8 mouse cellular contexts compared by ENCODE assay signal in the genomic region with DNA sequence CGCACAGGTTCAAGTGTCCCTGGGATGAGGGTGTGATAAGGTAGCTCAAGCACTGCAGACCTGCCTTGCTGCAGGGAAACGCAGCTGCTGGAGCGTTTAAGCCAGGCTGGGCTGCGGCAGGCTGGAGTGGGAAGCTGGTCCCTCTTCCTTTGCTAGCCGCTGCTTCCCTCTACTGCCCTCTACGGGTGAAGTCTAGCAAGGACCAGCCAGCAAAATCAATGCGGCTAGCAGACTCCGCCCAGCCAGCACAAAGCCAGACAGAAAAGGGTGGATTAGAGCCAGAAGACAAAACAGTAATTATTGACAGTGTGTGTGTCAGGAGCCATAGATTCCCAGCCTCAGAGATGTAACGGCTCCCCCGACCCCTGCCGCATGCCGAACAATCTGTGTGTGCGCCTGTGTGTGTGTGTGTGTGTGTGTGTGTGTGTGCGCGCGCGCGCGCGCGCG.
A peak's percentile ranks its signal among the peaks of the same experiment; 100 is the strongest.
DNase-seq lines count a peak whose midpoint lies in the region; ATAC-seq and TF ChIP-seq lines count a peak whose summit lies in the region.

No protein-coding gene starts in this region.

- DNase-seq in B cell, adult 2 months = peak; percentile 63 to 73
- peak; percentile 93 for DNase-seq in brain, adult 2 months (ENCODE audit: low read depth, low spot score)
- DNase-seq in kidney, postnatal 0 days (ENCODE audit: low spot score) = peak; percentile 85
- peak; percentile 50 for DNase-seq in liver, embryonic 11.5 days (ENCODE audit: low spot score)
- peak; percentile 42 to 55 for DNase-seq in natural killer cell, adult 2 months (ENCODE audit: low spot score in 2 of 2)

- H3K36me3 ChIP-seq in erythroblast, embryonic 14.5 days (ENCODE audit: control insufficient read depth) = no peaks in the 10 kb centered on the region
- no peaks in the 10 kb centered on the region for H3K36me3 ChIP-seq in heart, embryonic 13.5 days
- H3K36me3 ChIP-seq in kidney, postnatal 0 days (ENCODE audit: insufficient read depth, low read length) = no peaks in the 10 kb centered on the region
- H3K36me3 ChIP-seq in liver, embryonic 11.5 days (ENCODE audit: control insufficient read depth, insufficient read depth, low read length) = no peaks in the 10 kb centered on the region
- H3K36me3 ChIP-seq in stomach, embryonic 14.5 days (ENCODE audit: control insufficient read depth, insufficient read depth, low read length) = no peaks in the 10 kb centered on the region

- H3K9ac ChIP-seq in heart, embryonic 13.5 days = peak overlapping the region; percentile 72
- H3K9ac ChIP-seq in kidney, postnatal 0 days (ENCODE audit: low read depth, low read length) = peak overlapping the region; percentile 13; the same call in 1 of the 2 replicates
- no peak overlapping the region for H3K9ac ChIP-seq in liver, embryonic 11.5 days (ENCODE audit: low read depth, low read length)
- no peak overlapping the region for H3K9ac ChIP-seq in stomach, embryonic 14.5 days (replicated peaks; ENCODE audit: low read depth, low read length)

- H3K9me3 ChIP-seq in erythroblast, embryonic 14.5 days (ENCODE audit: control insufficient read depth, low read length) = no peaks in the 10 kb centered on the region
- H3K9me3 ChIP-seq in heart, embryonic 13.5 days = no peaks in the 10 kb centered on the region
- H3K9me3 ChIP-seq in kidney, postnatal 0 days (replicated peaks; ENCODE audit: low read length) = no peaks in the 10 kb centered on the region
- H3K9me3 ChIP-seq in liver, embryonic 11.5 days (ENCODE audit: control insufficient read depth, low read length) = no peaks in the 10 kb centered on the region
- no peaks in the 10 kb centered on the region for H3K9me3 ChIP-seq in stomach, embryonic 14.5 days (ENCODE audit: control insufficient read depth, low read depth, low read length)

- H3K27ac ChIP-seq in heart, embryonic 13.5 days (replicated peaks) = peak overlapping the region; percentile 32
- no peak overlapping the region for H3K27ac ChIP-seq in kidney, postnatal 0 days
- H3K27ac ChIP-seq in liver, embryonic 11.5 days (ENCODE audit: low read depth, low read length) = no peak overlapping the region
- H3K27ac ChIP-seq in stomach, embryonic 14.5 days (ENCODE audit: low read length) = no peak overlapping the region

- H3K4me1 ChIP-seq in erythroblast, embryonic 14.5 days (ENCODE audit: control insufficient read depth) = peaks cover 4% of the 10 kb centered on the region
- no peaks in the 10 kb centered on the region for H3K4me1 ChIP-seq in heart, embryonic 13.5 days
- no peaks in the 10 kb centered on the region for H3K4me1 ChIP-seq in kidney, postnatal 0 days (replicated peaks; ENCODE audit: insufficient read depth, low read length)
- no peaks in the 10 kb centered on the region for H3K4me1 ChIP-seq in liver, embryonic 11.5 days (replicated peaks; ENCODE audit: control insufficient read depth, insufficient read depth, low read length)
- no peaks in the 10 kb centered on the region for H3K4me1 ChIP-seq in stomach, embryonic 14.5 days (ENCODE audit: control insufficient read depth, insufficient read depth, low read length)

- no peaks in the 10 kb centered on the region for H3K27me3 ChIP-seq in erythroblast, embryonic 14.5 days (ENCODE audit: control insufficient read depth)
- H3K27me3 ChIP-seq in heart, embryonic 13.5 days (replicated peaks) = no peaks in the 10 kb centered on the region
- no peaks in the 10 kb centered on the region for H3K27me3 ChIP-seq in kidney, postnatal 0 days (ENCODE audit: insufficient read depth, low read length)
- no peaks in the 10 kb centered on the region for H3K27me3 ChIP-seq in liver, embryonic 11.5 days (replicated peaks; ENCODE audit: control insufficient read depth, insufficient read depth, low read length)
- no peaks in the 10 kb centered on the region for H3K27me3 ChIP-seq in stomach, embryonic 14.5 days (ENCODE audit: control insufficient read depth, insufficient read depth, low read length)

- TF ChIP-seq CTCF in kidney, postnatal 0 days (IDR thresholded peaks at IDR 0.05; ENCODE audit: low read depth) = peak; percentile 82

- peak overlapping the region; percentile 44 for H3K4me3 ChIP-seq in erythroblast, embryonic 14.5 days (replicated peaks)
- H3K4me3 ChIP-seq in heart, embryonic 13.5 days = peak overlapping the region; percentile 45
- peak overlapping the region; percentile 22; the same call in 1 of the 2 replicates for H3K4me3 ChIP-seq in kidney, postnatal 0 days (replicated peaks; ENCODE audit: low read depth, low read length)
- H3K4me3 ChIP-seq in liver, embryonic 11.5 days (ENCODE audit: low read depth, low read length) = peak overlapping the region; percentile 31; the same call in 1 of the 2 replicates
- peak overlapping the region; percentile 15; the same call in 1 of the 2 replicates for H3K4me3 ChIP-seq in stomach, embryonic 14.5 days (ENCODE audit: low read depth, low read length)

- H3K4me2 ChIP-seq in heart, embryonic 13.5 days = peak overlapping the region; percentile 61
- H3K4me2 ChIP-seq in kidney, postnatal 0 days (ENCODE audit: low read length) = peak overlapping the region; percentile 42
- peak overlapping the region; percentile 49 for H3K4me2 ChIP-seq in liver, embryonic 11.5 days
- H3K4me2 ChIP-seq in stomach, embryonic 14.5 days (replicated peaks; ENCODE audit: low read depth, low read length) = peak overlapping the region; percentile 27; the same call in 1 of the 2 replicates

- WGBS in heart, embryonic 13.5 days = 48% methylated on average over 21 of the region's 22 CpGs
- 59% methylated on average over 22 of the region's 22 CpGs for WGBS in kidney, postnatal 0 days
- WGBS in liver, embryonic 11.5 days = 46% methylated on average over 22 of the region's 22 CpGs
- 43% methylated on average over 22 of the region's 22 CpGs for WGBS in stomach, embryonic 14.5 days

- ATAC-seq in heart, embryonic 13.5 days (ENCODE audit: extremely low read depth, insufficient number of reproducible peaks, low FRiP score, low TSS enrichment) = peak; percentile 5; the same call in 1 of the 2 replicates
- peak; percentile 87 for ATAC-seq in kidney, postnatal 0 days (replicated peaks; ENCODE audit: low FRiP score, low read depth)
- ATAC-seq in liver, embryonic 11.5 days (replicated peaks; ENCODE audit: low FRiP score) = peak; percentile 45; the same call in 1 of the 2 replicates
- peak; percentile 81 for ATAC-seq in stomach, embryonic 14.5 days (ENCODE audit: insufficient number of reproducible peaks, insufficient read depth, low FRiP score, low read depth)

Comparison
In these comparisons a context has a peak if more than half of its experiments do, and no peak if none do; other contexts are left out.
1. ATAC-seq: peak in every context shown above with its lines; median percentile 87 in kidney, postnatal 0 days; 81 in stomach, embryonic 14.5 days; 45 in liver, embryonic 11.5 days; 5 in heart, embryonic 13.5 days.
2. H3K9ac ChIP-seq: peak in heart, embryonic 13.5 days (single experiment) and kidney, postnatal 0 days (single experiment); none in liver, embryonic 11.5 days (single experiment) and stomach, embryonic 14.5 days (single experiment).
3. Peak in every context shown above with its lines, with median percentiles within 50 percentile points of each other: DNase-seq, H3K4me3 ChIP-seq and H3K4me2 ChIP-seq.